Mouse (Mus musculus): ENCODE measurements around the gene Sdk1.
A peak's percentile ranks its signal among the peaks of the same experiment; 100 is the strongest.
"Not testable (repeated sequence)": the region's sequence is repeated elsewhere in the genome, so short reads cannot be mapped to it uniquely, and the experiment has no call there.

Sdk1 gene

GRCm38 (mm10) chr5:141468821-141469220 is 227.5 kb downstream of the Sdk1 start:
- no peak for DNase-seq

GRCm38 (mm10) chr5:141505281-141505680 is 264.0 kb downstream of the Sdk1 start:
- DNase-seq, result no peak

DNA sequence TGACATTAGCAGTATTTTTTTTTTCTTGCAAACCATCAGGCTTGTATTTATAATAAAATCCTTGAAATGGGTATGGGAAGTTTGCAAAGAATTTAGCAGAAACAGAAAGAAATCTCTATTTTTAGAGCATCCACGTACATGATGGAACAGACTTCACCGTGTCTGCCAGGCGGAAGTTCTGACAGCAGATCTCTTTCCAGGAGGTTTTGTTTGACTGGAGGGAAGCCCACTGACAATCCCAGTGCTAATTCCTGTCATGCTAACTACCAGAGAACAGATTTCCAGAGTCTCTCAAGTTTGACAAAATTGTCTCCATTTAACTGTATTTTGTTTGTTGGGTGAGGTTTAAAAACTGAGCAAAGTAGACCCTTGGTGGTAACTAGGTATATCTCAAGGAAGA is 265.1 kb downstream of the Sdk1 start:
- DNase-seq, result no peak

GRCm38 (mm10) chr5:141524801-141525715 is 283.8 kb downstream of the Sdk1 start:
- DNase-seq, result peak; percentile 7

- no peak for DNase-seq
Observed at GRCm38 (mm10) chr5:141540193-141540592, 298.9 kb downstream of the Sdk1 start.

DNA sequence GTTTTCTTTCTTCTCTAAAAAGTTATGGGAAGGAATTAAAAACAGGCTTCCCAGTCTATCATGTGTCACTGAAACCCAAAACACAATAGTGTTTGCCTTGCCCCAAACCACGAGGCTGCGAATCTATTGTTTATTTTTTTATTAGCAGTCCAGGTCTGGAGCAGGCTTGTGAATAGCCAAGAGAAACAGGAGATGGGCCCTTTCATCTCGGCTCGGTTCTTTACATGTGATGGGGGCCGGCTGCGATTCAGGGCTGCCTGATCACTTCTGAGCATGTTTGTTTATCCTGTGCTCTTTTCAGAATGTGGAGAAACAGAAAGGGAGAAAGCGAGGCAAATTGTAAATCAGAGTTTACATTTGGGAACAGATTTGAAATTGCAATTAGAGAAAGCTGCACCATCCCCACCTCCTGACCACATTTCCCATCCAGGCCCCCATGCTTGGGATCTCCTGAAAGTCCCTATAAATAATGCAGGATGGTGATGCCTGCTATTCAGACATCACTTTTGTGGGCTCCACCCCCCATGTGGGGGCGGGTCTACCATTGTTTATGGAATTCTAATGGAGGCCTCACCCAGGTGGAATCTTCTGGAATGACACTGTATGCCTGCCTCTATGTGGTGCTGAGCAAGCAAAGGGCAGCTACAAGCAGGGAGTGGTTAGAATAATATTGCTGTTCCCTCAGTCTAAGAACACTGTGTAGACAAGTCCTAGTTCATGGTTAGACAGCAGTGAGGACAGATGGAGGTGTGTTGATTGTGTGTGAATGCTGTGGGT is 301.8 kb downstream of the Sdk1 start:
- DNase-seq, result no peak

DNA sequence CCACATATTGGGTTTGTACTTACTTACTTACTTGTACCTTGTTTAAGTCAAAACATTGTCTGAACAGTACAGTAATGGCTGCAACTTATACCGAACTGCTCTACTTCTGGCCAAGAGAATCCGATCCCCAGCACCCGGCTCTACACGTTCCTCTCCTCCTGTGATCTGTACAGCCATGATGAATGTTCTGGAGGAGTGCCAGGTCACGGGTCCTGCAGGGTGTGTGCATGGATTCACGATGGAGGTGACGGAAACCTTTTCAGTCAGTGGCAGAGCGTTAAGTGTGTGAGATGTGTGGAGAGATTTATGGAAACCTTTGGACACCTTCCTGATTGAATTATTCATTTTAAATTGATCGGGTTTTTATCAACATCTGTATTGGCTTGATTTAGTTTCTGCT is 312.2 kb downstream of the Sdk1 start:
- DNase-seq, result no peak

GRCm38 (mm10) chr5:141558731-141559130 is 317.4 kb downstream of the Sdk1 start:
- DNase-seq, result no peak

DNA sequence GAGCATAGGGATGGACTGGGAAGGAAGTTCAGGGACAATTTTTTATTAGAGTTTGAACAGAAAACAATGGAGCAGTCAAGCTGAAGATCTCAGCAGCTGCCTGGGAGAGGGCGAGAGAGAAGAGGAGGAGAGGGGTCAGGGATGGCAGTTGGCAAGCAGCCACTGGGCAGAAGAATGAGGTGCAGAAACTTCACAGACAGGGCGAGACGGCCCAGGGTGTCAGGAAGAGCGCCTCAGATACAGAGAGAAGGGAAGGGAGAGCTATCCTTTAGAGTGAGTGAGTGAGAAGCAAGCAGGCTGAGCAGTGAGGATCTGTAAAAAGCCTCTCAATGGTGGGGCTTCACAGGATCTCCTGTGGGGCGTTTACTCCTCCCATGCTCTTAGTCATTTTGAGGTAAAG is 319.0 kb downstream of the Sdk1 start:
- no peak for DNase-seq

DNA sequence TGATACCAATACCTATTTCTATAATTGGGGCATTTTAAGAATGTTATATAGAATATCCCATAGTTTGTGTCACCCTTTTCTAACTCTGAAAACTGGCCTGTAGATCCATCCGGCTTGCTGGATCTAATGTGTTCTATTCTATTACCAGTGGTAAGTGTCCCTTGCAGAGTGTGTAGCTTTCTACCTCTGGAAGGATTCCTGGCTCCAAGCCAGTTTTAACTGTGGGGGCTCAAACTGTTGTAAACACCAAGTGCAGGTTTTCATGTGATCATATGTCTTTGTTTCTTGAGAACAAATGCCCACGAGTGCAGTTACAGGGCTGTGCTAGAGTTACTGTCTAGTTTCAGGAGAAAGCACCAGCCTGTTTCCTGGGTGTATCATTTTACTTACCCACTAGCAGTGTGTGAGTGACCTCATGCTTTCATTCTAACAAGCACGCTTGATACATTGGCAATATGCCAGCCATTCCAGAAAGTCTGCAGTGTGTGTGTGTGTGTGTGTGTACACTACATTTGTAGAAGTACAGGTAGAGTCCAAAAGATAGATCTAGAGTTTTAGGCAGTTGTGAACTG is 320.8 kb downstream of the Sdk1 start:
- DNase-seq, result no peak

- DNase-seq, result no peak
Observed at GRCm38 (mm10) chr5:141564197-141564596, 322.9 kb downstream of the Sdk1 start.

GRCm38 (mm10) chr5:141568106-141568505 is 326.8 kb downstream of the Sdk1 start:
- no peak for DNase-seq

GRCm38 (mm10) chr5:141570442-141570841 is 329.2 kb downstream of the Sdk1 start:
- peak; percentile 17 for DNase-seq

DNA sequence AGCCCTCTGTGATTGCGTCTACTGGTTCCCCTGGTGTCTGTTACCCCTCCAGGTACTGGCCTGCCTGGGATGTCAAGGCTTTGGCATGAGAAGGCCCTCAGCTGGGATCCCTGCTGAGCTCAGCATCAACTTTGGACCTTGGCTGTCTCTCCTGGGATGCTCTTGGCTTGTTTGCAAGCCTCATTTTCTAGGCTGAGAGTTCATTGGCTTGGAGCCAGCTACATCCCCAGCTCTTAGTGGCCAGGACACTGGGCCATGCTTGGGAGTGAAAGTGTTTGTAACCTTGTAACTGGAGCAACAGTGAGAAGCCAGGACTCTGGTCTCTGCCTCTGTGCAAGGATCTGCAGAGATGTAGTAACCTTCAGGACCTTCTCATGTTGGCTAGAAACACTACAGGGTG is 333.0 kb downstream of the Sdk1 start:
- DNase-seq, result no peak

DNA sequence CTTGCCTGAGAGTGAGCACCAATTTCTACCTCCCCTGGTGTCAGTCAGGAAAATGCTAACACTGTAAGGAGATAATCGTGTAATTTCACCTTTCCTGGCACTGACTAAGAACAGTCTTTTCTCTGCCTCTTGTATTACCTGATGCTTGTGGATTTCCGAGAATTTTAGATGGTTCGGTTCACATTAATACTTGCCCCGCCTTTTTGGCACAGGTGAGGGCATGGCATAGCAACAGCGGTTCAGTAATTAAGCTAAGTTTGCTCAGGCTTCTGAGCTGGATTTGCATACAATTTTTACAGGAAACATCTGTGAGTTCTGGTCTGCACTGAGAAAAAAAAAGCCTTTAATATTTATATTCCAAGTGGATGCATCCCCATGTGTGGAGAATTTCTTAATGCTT is 350.0 kb downstream of the Sdk1 start:
- DNase-seq, result no peak

GRCm38 (mm10) chr5:141612721-141613120 is 371.4 kb downstream of the Sdk1 start:
- no peak for DNase-seq

DNA sequence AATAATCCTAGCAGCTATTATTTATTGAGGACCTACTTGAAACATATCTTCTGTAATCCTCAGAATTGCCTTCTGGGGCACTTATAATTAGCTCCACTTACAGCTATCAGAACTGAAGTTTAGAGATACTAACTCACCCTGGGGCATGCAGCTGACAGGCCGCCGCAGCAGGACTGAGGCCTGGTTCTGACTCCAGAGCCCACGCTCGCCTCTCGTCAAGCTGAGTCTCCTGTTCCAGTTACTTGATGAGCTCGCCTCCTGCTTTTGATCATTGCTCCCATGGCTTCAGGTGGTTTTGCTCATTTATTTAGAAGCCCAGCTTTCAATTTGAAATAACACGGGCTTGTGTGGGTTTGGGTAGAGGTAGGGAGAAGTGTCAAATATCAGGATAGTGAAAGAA is 374.5 kb downstream of the Sdk1 start:
- no peak for DNase-seq

DNA sequence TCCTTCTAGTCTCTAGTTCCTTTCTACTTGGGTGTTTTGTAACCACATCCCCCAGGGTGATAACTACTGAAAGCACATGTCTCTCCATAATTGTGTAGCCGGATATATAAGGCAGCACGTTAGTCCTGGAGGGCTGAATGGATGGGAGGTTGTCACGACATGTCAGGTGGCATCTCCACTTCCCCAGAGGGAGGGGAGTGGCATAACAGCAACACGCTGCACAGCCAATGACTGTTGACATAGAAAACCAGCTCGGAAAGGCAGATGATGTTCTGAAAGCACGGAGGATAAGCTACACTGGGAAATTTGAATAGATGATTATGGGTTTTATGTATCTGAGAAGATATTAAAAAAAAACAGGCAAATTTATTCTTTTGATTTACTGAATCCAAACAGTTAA is 376.4 kb downstream of the Sdk1 start:
- no peak for DNase-seq

DNA sequence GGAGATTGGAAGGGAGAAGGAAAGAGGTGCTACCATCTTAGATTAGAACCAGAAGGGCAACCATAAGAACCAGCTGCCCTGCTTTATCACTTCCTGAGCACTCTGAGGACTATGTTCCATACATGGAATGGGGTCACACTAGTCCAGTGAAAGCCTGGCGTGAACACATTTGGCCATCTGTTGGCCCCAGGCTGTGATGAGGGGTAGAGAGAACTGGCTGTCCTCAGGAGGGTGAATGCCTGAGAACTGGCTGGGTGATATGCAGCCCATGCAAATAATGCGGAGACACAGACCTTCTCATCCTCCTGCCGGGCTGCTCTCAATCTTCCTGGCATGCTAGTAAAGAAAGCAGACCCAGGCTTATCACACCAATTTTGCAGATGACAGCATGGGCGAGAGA is 384.1 kb downstream of the Sdk1 start:
- DNase-seq, result no peak

DNA sequence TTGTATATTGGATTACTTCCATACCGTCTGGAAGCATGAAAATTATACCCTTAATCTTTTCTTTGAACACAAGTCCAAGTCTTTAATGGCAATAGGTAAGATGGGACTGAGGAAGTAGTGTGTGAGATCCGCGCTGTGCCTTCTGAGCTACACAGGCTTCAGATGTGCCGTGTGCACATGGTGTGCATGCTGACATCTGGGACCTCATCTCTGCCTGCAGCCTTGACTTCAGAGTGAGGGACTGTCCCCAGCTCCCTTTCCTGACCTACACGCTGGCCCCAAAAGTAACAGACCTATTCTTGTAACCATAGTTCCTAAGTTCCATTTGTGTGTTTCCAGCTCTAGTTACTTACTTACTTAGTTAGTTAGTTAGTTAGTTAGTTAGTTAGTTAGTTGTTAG is 390.4 kb downstream of the Sdk1 start:
- DNase-seq, result no peak

DNA sequence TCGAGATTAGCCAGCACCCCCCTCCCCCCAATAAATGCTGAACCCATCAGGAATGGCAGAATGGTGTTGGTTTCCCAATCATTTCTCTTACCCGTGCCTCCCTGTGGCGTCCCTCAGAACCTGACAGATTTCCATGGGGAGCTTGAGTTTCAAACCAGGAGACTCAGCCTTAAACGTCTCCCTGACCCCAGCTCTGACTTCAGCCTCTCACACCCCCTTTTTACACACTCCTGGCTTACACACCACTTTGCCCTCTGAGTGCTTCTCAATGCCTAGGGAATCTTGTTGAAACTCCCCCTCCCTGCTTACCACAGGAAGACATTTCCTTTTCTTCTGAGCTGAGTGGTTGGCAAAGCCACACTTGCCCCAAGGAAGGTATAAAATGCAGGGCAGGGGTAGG is 392.0 kb downstream of the Sdk1 start:
- DNase-seq, result no peak

GRCm38 (mm10) chr5:141636406-141636805 is 395.1 kb downstream of the Sdk1 start:
- DNase-seq, result no peak

DNA sequence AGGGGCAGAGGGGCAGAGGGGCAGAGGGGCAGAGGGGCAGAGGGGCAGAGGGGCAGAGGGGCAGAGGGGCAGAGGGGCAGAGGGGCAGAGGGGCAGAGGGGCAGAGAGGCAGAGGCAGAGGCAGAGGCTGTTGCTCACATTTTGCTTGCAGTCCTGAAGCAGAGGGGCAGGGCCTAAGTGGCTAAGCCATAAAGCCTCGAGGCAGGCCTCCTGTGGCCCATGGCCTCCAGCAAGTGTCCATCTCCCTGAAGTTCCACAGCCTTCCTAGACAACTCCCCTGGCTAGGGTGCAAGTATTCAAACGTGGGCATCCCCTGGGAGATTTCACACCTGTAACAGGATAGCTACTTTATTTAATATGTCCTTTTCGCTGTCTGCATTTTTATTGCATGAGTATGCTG is 395.8 kb downstream of the Sdk1 start:
- not testable (repeated sequence) for DNase-seq

DNA sequence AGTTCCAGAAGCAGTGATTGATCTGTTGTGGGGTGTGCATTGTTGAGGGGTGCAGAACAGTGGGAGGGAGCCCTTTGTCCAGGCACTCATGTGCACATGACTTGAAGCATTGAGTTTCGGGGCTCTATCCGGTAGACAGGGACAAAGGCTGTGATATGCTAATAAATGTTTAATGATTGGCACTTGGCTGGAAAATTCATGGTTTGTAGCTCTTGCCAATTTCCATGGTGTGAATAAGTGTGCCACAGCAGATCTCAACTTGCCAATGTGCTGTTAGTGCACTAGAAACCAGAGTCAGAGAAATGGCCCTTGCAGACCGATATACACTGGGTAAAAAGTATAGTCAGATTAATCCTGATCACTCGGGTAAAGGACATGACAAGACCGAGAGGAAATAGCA is 404.4 kb downstream of the Sdk1 start:
- DNase-seq, result no peak
